Mouse (Mus musculus): ENCODE results near the gene A2ml1.

The A2ml1 gene

GRCm38 (mm10) chr6:128549463-128550452, 31.6 kb downstream of the A2ml1 start:
- CTCF ChIA-PET = no interaction called here

- CTCF ChIA-PET = no interaction called here
Measured at GRCm38 (mm10) chr6:128548532-128548931, 32.9 kb downstream of the A2ml1 start.

GRCm38 (mm10) chr6:128545402-128545801, 36.0 kb downstream of the A2ml1 start:
- CTCF ChIA-PET = no interaction called here

GRCm38 (mm10) chr6:128543226-128543625, 38.2 kb downstream of the A2ml1 start:
- CTCF ChIA-PET = interaction anchor here (0.6 kb wide), 1 partner anchor 1135 kb away, joined by 3 read pairs; no protein-coding TSS in a partner anchor

- CTCF ChIA-PET = no interaction called here
Measured at GRCm38 (mm10) chr6:128535250-128535649, 46.2 kb downstream of the A2ml1 start.

GRCm38 (mm10) chr6:128533296-128533695, 48.1 kb downstream of the A2ml1 start:
- CTCF ChIA-PET = no interaction called here

- CTCF ChIA-PET = no interaction called here
Measured at GRCm38 (mm10) chr6:128532701-128533100, 48.7 kb downstream of the A2ml1 start.

GRCm38 (mm10) chr6:128528491-128528890, 52.9 kb downstream of the A2ml1 start:
- CTCF ChIA-PET = no interaction called here

- CTCF ChIA-PET = no interaction called here
Measured at GRCm38 (mm10) chr6:128527110-128527509, 54.3 kb downstream of the A2ml1 start.

- CTCF ChIA-PET = no interaction called here
Measured at GRCm38 (mm10) chr6:128526601-128527000, 54.8 kb downstream of the A2ml1 start, which contains the start of gene Pzp. Gene Pzp, minus strand, starts transcription at chr6:128526720.

GRCm38 (mm10) chr6:128525801-128526200, 55.6 kb downstream of the A2ml1 start:
- CTCF ChIA-PET = no interaction called here

GRCm38 (mm10) chr6:128523360-128523759, 58.0 kb downstream of the A2ml1 start:
- CTCF ChIA-PET = no interaction called here

GRCm38 (mm10) chr6:128519159-128519558, 62.2 kb downstream of the A2ml1 start:
- CTCF ChIA-PET = no interaction called here

GRCm38 (mm10) chr6:128505676-128506236, 75.7 kb downstream of the A2ml1 start:
- CTCF ChIA-PET = no interaction called here

GRCm38 (mm10) chr6:128504743-128505142, 76.7 kb downstream of the A2ml1 start:
- CTCF ChIA-PET = no interaction called here

GRCm38 (mm10) chr6:128495346-128495745, 86.1 kb downstream of the A2ml1 start:
- CTCF ChIA-PET = no interaction called here

GRCm38 (mm10) chr6:128494646-128495331, 86.6 kb downstream of the A2ml1 start:
- CTCF ChIA-PET = no interaction called here

GRCm38 (mm10) chr6:128491916-128492315, 89.5 kb downstream of the A2ml1 start:
- CTCF ChIA-PET = no interaction called here

GRCm38 (mm10) chr6:128490141-128490540, 91.3 kb downstream of the A2ml1 start:
- CTCF ChIA-PET = no interaction called here

All from spleen, embryonic (tissue).